Mouse (Mus musculus) mouse embryonic stem cell (cell line): ENCODE measurements around the gene Myo16.

Source experiments
- in situ Hi-C, 2 experiments: fragments of 300-500 bp; cut with MboI; formaldehyde crosslinking; loops; 1 replicate in 1 of 2; 3 replicates in 1 of 2; pipeline ENCODE4 v1.14.3; 2019 to 2020; ENCODE audit warnings: low sequenced_read_pairs in 2 of 2, low pct_unique_long_range_greater_than_20kb in 1 of 2, mixed read lengths in 1 of 2; ENCODE audit not compliant: unreplicated experiment in 1 of 2

The Myo16 gene

DNA sequence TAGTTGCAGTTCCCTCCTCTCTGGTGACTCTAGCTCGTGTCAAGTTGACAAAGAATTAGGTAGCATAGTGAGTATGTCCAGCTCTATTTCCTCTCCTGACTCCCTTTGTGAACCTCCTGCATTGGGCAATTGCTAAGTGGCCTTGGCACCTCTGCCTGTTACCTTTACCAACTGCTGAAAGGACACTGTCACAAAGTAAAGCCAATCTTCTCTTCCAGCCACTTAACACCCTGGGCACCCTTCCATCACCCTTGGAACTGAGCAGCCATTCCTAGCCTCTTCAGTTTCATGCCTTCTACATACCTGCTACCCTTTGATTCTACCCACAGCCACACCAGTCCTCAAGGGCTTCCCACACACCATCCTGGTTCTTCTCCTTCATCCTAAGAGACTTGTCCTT, 233.4 kb downstream of the Myo16 start:
- in situ Hi-C loops = loop anchor here in 1 of 2 experiments (25.0 kb wide), 1 partner anchor 325 kb away; no protein-coding TSS in a partner anchor

GRCm38 (mm10) chr8:10391096-10391683, 237.5 kb downstream of the Myo16 start:
- in situ Hi-C loops = loop anchor here (10.0 to 25.0 kb wide), 2 partner anchors 329 to 346 kb away; no protein-coding TSS in a partner anchor

GRCm38 (mm10) chr8:10391913-10392312, 238.2 kb downstream of the Myo16 start:
- in situ Hi-C loops = loop anchor here (10.0 to 25.0 kb wide), 2 partner anchors 330 to 347 kb away; no protein-coding TSS in a partner anchor

DNA sequence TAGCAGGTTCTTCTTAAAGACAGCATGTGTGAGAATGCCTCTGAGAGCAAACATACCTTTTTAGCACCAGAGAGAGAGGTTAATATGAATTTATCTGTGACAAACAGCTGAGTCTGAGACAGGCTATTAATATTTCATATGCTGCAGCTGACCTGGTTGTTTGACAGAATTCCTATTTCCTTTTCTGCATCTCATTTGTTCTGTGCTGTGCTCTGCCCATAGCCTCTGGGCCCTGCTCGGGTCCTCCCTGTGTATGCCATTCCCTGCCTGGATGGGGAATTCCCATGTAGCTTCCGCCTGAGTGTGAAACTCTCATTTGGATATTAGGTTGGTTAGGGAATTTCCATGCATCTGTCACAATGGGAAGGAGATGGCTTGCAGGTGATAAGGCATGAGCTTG, 240.8 kb downstream of the Myo16 start:
- in situ Hi-C loops = loop anchor here (10.0 to 25.0 kb wide), 2 partner anchors 332 to 350 kb away; no protein-coding TSS in a partner anchor

DNA sequence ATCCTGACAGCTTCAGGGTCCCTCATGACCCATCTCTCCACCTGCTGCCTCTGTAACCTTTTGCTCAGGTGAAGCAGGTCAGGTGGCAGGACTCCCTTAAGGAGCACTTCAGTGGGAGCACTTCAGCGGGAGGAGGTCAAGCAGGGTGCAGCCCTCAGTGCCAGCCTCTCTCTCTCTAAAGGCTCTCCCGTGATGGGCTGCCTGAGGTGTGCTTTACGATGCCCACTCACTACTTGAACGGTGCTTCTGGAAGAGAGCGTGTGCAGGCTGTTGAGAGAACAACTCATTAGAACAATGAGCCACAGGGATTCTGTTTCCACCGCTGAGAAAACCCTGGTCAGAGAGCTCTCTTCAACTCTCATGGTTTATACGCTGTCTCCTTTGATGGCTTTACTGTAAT, 241.4 kb downstream of the Myo16 start:
- in situ Hi-C loops = loop anchor here (10.0 to 25.0 kb wide), 2 partner anchors 333 to 350 kb away; no protein-coding TSS in a partner anchor

DNA sequence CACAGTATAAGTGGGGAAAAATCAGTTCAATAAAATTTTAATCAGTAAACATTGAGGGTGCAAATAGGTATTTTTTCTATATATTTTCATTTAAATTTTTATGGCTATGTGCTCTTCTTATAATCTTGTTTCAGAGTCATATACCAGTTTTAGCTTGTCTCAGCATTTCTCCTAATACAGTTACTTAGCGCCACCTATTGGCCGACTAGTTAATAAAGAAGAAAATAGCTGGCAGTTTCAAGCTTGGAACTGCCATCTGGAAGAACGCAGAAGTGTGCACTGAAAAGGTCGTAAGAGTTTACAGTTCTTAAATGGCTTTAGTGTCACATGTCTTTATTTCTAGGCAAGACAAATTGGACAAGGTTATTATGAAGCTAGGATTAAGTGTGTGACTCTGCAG, 248.9 kb downstream of the Myo16 start:
- in situ Hi-C loops = loop anchor here (25.0 kb wide), 2 partner anchors 785 to 985 kb away; no protein-coding TSS in a partner anchor

- in situ Hi-C loops = loop anchor here (25.0 kb wide), 2 partner anchors 782 to 982 kb away; no protein-coding TSS in a partner anchor
These were observed 251.8 kb downstream of the Myo16 start for GRCm38 (mm10) chr8:10405469-10405868.

- in situ Hi-C loops = loop anchor here (25.0 kb wide), 2 partner anchors 778 to 978 kb away; no protein-coding TSS in a partner anchor
These were observed 255.3 kb downstream of the Myo16 start for GRCm38 (mm10) chr8:10409043-10409442.

GRCm38 (mm10) chr8:10411511-10411910, 257.8 kb downstream of the Myo16 start:
- in situ Hi-C loops = loop anchor here (10.0 to 25.0 kb wide), 3 partner anchors 776 to 976 kb away; no protein-coding TSS in a partner anchor

GRCm38 (mm10) chr8:10413881-10414280, 260.2 kb downstream of the Myo16 start:
- in situ Hi-C loops = loop anchor here (10.0 to 25.0 kb wide), 3 partner anchors 773 to 973 kb away; no protein-coding TSS in a partner anchor

DNA sequence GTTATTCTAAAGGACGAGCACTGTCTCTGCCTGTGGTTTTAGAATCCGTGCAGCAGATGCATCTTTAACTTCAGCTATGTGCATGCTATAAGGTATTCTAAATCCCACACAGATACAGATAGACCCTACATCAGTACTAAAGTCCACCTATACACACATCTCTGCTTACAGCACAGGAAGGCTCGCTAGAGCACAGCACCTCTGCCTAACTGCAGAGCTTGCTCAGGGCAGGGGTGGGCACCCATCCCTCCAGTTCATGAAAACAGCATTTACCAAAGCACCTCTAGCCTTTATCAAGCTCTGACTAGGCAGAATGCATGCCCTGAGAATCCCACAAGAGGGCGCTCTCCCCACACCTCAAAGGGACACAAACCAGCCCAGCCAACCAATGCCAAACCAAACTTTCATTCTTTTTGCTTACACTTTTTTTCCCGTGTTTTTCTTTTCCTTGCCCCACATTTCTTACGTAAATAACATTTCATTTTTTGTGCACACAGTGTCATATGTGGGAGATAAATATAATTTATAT, 261.0 kb downstream of the Myo16 start:
- in situ Hi-C loops = loop anchor here (10.0 to 25.0 kb wide), 3 partner anchors 773 to 973 kb away; no protein-coding TSS in a partner anchor

GRCm38 (mm10) chr8:10415288-10415687, 261.6 kb downstream of the Myo16 start:
- in situ Hi-C loops = loop anchor here (10.0 to 25.0 kb wide), 3 partner anchors 772 to 972 kb away; no protein-coding TSS in a partner anchor

DNA sequence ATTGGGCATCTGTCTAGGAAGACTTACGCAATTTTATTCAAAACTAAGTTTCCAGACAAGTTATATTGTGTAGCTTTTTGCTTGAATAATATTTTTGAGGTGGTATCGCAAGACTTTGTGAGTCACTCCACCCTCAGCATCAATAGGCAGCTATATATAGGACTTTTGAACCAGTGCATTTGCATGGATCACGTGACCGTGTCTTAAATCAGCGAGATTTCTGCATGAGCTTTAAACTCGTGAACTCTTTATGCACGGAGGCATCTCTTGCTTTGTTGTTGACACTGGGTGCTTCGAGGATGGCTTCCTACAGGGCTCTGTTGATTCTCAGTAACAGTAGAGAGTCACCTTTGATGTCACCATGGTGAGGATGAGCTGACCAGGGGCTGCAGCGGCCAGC, 262.2 kb downstream of the Myo16 start:
- in situ Hi-C loops = loop anchor here (10.0 to 25.0 kb wide), 3 partner anchors 771 to 971 kb away; no protein-coding TSS in a partner anchor

- in situ Hi-C loops = loop anchor here (10.0 to 25.0 kb wide), 3 partner anchors 770 to 970 kb away; no protein-coding TSS in a partner anchor
These were observed 263.1 kb downstream of the Myo16 start for GRCm38 (mm10) chr8:10416806-10417205.

DNA sequence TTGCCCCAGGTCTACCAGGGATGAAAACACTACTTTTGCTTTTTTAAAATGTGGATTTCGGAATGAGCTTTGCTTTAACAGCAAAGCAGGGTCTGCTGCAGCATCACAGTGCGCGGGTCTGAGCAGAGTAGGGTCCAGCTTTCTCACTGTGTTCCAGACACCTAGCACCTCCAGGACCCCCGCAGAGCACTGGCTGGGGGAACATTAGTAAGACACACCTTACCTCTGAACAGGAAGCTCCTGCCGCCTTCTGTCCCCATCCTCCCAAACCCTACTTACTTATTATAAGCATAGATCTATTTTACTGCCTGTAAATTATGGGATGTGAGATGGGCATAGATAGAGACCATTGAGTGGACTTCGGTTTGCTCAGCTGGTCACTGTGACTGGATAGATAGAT, 263.6 kb downstream of the Myo16 start:
- in situ Hi-C loops = loop anchor here (10.0 to 25.0 kb wide), 3 partner anchors 770 to 970 kb away; no protein-coding TSS in a partner anchor

DNA sequence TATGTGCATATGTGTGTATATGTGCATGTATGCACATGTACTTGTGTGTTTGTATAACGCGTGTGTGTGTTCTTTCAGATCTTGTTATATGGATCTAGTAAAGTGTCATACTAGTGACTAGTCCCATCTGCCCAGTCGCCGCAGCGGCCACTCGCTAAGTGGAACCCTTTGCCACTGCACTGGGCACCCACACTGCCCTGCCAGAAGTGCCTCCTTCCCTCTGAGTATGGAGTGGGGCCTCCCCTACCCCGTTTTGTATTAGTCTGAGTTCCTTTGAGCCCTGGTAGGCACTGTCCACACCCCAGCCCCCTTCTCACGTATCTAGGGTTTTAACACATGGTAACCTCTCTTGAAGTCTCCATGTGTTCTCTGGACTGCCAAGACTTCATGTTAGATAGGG, 264.3 kb downstream of the Myo16 start:
- in situ Hi-C loops = loop anchor here (10.0 to 25.0 kb wide), 3 partner anchors 769 to 969 kb away; no protein-coding TSS in a partner anchor

GRCm38 (mm10) chr8:10418971-10419370, 265.3 kb downstream of the Myo16 start:
- in situ Hi-C loops = loop anchor here (10.0 to 25.0 kb wide), 3 partner anchors 768 to 968 kb away; no protein-coding TSS in a partner anchor

- in situ Hi-C loops = loop anchor here (10.0 to 25.0 kb wide), 3 partner anchors 768 to 968 kb away; no protein-coding TSS in a partner anchor
These were observed 266.0 kb downstream of the Myo16 start for GRCm38 (mm10) chr8:10419726-10420125.

DNA sequence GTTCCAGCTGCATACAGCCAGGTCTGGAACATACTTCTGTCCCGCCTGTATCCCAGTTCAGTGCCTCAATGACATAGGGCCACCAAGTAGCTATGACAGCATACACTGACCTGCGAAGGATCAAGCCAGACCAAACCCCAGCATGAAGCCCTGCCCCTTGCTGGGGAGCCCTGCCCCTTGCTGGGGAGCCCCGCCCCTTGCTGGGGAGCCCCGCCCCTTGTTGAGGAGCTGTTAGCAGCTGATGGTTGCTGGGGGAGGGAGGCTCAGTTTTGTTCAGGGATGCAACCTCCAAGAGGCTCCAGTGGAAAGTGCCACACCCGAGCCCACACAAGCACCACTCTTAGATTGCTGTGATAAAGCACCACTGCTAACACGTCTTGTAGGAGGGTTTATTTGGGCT, 266.8 kb downstream of the Myo16 start:
- in situ Hi-C loops = loop anchor here (25.0 kb wide), 2 partner anchors 767 to 967 kb away; no protein-coding TSS in a partner anchor
